Mouse (Mus musculus): Measurements from ENCODE around the gene Mbnl2.

Mbnl2 gene

GRCm38 (mm10) chr14:120297137-120297749 is 21.8 kb downstream of the Mbnl2 start:
- DNase-seq (ENCODE audit: extremely low spot score, low spot score): no peak

GRCm38 (mm10) chr14:120297833-120298232 is 22.4 kb downstream of the Mbnl2 start:
- no peak for DNase-seq (ENCODE audit: extremely low spot score, low spot score)

GRCm38 (mm10) chr14:120298439-120298838 is 23.0 kb downstream of the Mbnl2 start:
- no peak for DNase-seq (ENCODE audit: extremely low spot score, low spot score)

DNA sequence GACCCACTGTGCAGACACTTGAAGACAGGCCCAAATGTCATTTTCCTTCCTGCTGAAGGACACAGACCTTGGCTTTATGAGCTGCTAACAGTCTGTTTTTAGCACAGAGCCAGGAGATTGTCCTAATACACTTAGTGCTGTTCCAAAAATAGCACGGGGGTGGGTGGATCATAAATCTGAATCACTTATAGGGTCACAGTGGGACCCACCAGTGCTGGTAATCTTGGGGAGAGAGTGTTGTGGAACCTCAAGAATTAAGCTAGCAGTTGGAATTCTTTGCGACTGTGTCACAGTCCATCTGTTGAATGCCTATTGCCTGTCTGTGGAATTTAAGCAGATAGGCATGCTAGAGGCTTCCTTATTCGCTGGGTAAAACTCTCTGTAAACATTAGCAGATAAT is 24.2 kb downstream of the Mbnl2 start:
- no peak for DNase-seq (ENCODE audit: extremely low spot score, low spot score)

GRCm38 (mm10) chr14:120300191-120300590 is 24.7 kb downstream of the Mbnl2 start:
- no peak for DNase-seq (ENCODE audit: extremely low spot score, low spot score)

DNA sequence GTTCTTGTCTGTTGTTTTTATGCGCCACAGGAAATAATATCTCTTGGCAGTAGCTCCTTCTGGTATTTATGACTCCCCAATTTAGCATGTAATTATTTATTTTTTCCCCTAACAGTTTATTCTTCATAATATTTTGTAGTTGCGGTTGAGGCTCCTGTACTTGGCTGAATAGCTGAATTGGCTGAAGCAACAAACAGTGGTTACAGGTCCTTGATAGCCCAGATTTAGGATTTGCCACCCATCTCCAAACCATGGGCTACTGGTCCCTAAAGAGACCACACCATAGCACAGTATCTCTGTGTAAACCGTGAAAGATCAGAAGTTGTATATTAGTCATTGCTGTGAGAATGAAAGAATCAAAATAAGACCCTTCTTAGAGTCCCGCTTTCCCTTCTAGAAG is 25.3 kb downstream of the Mbnl2 start:
- DNase-seq (ENCODE audit: extremely low spot score, low spot score): no peak

GRCm38 (mm10) chr14:120302913-120303548 is 27.6 kb downstream of the Mbnl2 start:
- no peak for DNase-seq (ENCODE audit: extremely low spot score, low spot score)

- no peak for DNase-seq (ENCODE audit: extremely low spot score, low spot score)
These were observed 30.8 kb downstream of the Mbnl2 start for GRCm38 (mm10) chr14:120306229-120306628.

- DNase-seq (ENCODE audit: extremely low spot score, low spot score): no peak
These were observed 31.9 kb downstream of the Mbnl2 start for GRCm38 (mm10) chr14:120307356-120307755.

- no peak for DNase-seq (ENCODE audit: extremely low spot score, low spot score)
These were observed 32.5 kb downstream of the Mbnl2 start for GRCm38 (mm10) chr14:120307963-120308362.

GRCm38 (mm10) chr14:120309691-120310090 is 34.2 kb downstream of the Mbnl2 start:
- DNase-seq (ENCODE audit: extremely low spot score, low spot score): no peak

DNA sequence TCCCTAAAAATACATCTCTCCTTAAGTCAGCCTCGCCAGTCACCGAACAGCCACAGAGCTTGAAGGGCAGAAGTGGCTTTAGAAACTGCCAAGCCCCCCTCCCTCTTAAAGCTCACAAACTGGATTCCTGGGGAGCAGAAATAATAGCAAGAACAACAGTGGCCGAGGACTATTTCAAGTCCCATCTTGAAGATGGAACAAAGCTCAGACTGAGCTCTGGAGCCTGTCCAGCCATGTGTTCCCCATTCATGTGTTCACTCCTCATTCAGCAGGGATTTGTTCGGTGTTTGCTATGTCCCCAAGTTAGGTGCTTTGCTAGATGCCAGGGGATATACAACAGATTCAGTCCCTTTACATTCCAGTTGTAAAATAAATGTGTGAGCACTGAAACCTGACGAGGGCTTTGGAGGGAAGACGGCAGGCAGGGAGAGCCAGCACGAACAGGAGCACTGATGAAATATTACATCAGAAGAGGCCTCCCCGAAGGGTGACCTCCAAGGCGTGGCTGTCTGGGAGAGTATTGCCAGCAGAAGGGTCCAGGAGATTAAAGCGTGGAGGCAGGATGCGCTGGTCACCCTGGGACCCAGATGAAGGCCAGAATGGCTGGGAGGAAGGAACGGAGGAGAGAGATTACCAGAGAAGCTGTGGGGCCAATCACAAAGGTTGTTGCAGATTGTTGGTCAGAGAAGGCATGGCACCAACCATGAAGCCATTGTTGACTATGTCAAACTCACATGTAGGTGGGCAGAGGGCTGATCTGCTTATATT is 36.0 kb downstream of the Mbnl2 start:
- no peak for DNase-seq (ENCODE audit: extremely low spot score, low spot score)

- no peak for DNase-seq (ENCODE audit: extremely low spot score, low spot score)
These were observed 37.4 kb downstream of the Mbnl2 start for GRCm38 (mm10) chr14:120312661-120313406.

DNA sequence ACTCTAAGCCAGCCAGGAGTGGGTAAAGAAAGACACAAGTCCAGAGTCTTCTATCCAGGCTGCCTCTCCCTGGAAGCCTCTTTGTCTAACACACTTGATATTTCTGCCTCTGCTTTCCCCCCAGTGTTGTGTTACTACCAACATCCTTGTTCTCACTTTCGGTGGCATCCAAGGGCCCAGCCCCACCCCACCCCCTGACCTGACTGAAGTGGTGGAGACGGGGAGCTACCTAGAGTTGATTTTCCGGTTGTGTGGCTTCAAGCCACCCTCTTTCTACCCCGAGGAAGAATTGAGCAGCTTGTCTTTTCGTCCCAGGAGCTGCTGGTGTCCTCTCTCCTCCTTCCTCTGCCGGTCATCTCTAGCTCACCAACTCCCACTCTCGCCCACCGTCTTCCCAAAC is 38.0 kb downstream of the Mbnl2 start:
- no peak for DNase-seq (ENCODE audit: extremely low spot score, low spot score)

DNA sequence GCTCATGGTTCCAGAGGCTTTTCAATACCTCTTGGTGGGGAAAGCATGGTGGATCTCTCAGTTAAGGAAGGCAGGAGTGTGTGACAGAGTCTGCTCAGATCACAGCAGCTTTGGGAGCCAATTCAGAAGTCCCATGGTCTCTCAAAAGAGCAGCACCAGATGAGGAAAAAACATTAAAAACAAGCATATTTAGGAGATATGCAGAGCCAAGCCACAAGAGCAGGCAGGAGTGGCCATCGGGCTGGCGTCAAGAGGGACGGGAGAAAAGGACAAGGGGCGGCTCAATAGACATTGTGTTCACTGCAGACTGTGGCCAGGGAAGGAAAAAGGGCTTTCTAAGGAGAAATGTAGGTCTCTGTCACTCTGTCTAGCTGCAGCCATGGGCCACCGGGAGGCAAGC is 40.3 kb downstream of the Mbnl2 start:
- no peak for DNase-seq (ENCODE audit: extremely low spot score, low spot score)

DNA sequence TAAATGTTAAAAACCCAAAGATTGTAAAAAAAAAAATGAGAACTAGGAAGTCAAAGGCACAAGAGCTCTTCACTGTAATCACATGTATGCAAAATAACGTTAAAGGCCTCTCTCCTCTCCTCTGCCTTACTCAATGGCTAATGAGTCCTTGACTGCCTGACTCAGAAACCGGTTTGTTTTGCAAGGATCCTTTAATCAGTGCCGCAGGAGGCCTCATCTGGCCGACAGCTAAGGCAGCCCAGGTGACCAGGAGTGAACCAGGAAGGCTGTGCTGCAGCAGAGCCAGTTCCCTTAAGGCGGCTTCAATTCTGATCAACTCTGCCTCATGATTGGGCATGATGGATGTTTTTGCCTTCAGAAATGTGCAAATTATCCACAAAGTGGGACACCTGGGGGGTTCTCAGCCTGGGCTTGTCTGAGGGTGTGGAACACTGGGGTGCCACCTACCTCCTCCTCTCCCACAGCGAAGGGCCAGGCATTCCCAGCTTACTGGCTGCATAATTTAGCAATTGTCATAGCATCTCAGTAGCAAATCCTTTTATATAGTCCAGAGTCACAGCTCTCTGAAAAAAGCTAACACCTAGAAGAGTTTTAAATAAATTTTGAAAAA is 43.0 kb downstream of the Mbnl2 start:
- no peak for DNase-seq (ENCODE audit: extremely low spot score, low spot score)

DNA sequence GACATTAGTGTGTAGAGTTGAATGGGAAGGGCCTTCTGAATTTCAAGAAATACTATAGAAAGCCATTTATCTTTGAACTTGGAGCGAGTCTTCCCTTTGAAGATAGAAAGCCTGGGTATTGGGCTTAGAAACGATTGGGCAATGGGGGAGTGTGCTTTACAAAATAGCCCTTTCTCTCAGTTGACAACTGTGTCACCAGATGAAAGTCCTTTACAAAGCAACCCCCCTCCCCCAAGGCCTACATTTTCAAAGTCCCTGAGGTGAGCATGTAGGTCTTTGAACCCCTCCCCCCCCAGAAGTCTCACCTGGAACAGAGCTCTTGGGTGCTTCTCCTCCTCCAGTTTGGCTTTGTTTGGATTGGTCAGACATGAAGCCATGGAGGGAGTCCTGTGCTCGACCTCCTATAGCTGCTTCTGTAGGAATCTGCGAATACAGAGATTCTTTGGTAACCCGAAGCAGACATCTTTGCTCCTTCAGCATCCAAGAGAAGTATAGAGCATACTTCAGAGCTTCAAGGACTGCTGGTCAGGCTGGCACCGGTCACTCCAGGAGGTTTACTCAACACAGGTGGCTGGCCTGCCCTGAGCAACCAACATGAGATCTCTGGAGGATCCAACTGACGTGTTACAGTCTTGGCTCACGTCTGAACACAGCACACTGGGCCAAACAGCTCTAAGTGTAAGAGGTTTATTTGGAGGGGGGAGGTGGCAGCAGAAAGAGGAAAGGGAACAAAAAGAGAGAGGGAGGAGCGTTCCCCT is 43.7 kb downstream of the Mbnl2 start:
- no peak for DNase-seq (ENCODE audit: extremely low spot score, low spot score)

GRCm38 (mm10) chr14:120322041-120322440 is 46.6 kb downstream of the Mbnl2 start:
- DNase-seq (ENCODE audit: extremely low spot score, low spot score): no peak

GRCm38 (mm10) chr14:120323111-120323510 is 47.6 kb downstream of the Mbnl2 start:
- DNase-seq (ENCODE audit: extremely low spot score, low spot score): no peak

- no peak for DNase-seq (ENCODE audit: extremely low spot score, low spot score)
These were observed 48.8 kb downstream of the Mbnl2 start for GRCm38 (mm10) chr14:120324061-120324791.
